In genomic region chrX:104015048-104015447, GRCm38 (mm10) we compare ENCODE assay signal across 10 mouse cellular contexts.
"Had no signal": no experiment of that assay in that cellular context is flagged by ENCODE, and none has a peak within 500 bp of the region (broad histone marks: within the 10 kb centered on the region; RNA-seq: fewer than 3 reads in every experiment).

No protein-coding gene starts in this region.

- ATAC-seq: hindbrain, postnatal 0 days; liver, postnatal 0 days; midbrain, embryonic 13.5 days had no signal

- H3K27ac ChIP-seq: hindbrain, postnatal 0 days; left cerebral cortex, adult 2 months; limb, embryonic 12.5 days; liver, embryonic 13.5 days; midbrain, embryonic 13.5 days had no signal

- DNase-seq: kidney, adult 11 months; kidney, postnatal 10 days; liver; liver, embryonic 13.5 days; liver, postnatal 0 days; thymus, postnatal 14 days had no signal

- H3K9ac ChIP-seq: limb, embryonic 12.5 days; liver, embryonic 13.5 days; liver, postnatal 0 days; midbrain, embryonic 13.5 days had no signal

- H3K4me1 ChIP-seq: limb, embryonic 12.5 days; liver, embryonic 13.5 days; midbrain, embryonic 13.5 days had no signal

- H3K9me3 ChIP-seq: limb, embryonic 12.5 days; liver, embryonic 13.5 days; midbrain, embryonic 13.5 days had no signal

- H3K4me2 ChIP-seq: limb, embryonic 12.5 days; liver, embryonic 13.5 days; midbrain, embryonic 13.5 days had no signal

- H3K36me3 ChIP-seq: limb, embryonic 12.5 days; liver, embryonic 13.5 days; midbrain, embryonic 13.5 days had no signal

- H3K4me3 ChIP-seq: left cerebral cortex, adult 2 months; limb, embryonic 12.5 days; liver, embryonic 13.5 days; midbrain, embryonic 13.5 days had no signal

- H3K27me3 ChIP-seq: liver, embryonic 13.5 days had no signal
